ENCODE assay signal across 18 mouse cellular contexts in genomic region chr7:111132596-111132995, GRCm38 (mm10).
"Had no signal": no experiment of that assay in that cellular context is flagged by ENCODE, and none has a peak within 500 bp of the region (broad histone marks: within the 10 kb centered on the region; RNA-seq: fewer than 3 reads in every experiment).

No protein-coding gene starts in this region.

- ATAC-seq: liver, postnatal 0 days; lung, postnatal 0 days; midbrain, embryonic 16.5 days had no signal

- H3K36me3 ChIP-seq: limb, embryonic 12.5 days; limb, embryonic 15.5 days; midbrain, embryonic 12.5 days had no signal

- H3K4me2 ChIP-seq: limb, embryonic 12.5 days; limb, embryonic 15.5 days; liver, embryonic 11.5 days; lung, embryonic 14.5 days; midbrain, embryonic 12.5 days had no signal

- H3K9me3 ChIP-seq: limb, embryonic 12.5 days; limb, embryonic 15.5 days; midbrain, embryonic 12.5 days had no signal

- H3K9ac ChIP-seq: limb, embryonic 12.5 days; limb, embryonic 15.5 days; liver, embryonic 14.5 days; liver, postnatal 0 days; lung, embryonic 14.5 days; midbrain, embryonic 12.5 days had no signal

- H3K4me3 ChIP-seq: limb, embryonic 12.5 days; limb, embryonic 15.5 days; midbrain, embryonic 12.5 days had no signal

- DNase-seq: kidney, adult 18-20 months; kidney, postnatal 10 days; kidney, postnatal 4 days; left cerebral cortex, postnatal 4 days; liver, postnatal 0 days; lung, embryonic 14.5 days; lung, postnatal 4 days; thymus, adult 2 months; thymus, postnatal 14 days; thymus, postnatal 4 days had no signal

- H3K27ac ChIP-seq: limb, embryonic 12.5 days; limb, embryonic 15.5 days; liver, embryonic 14.5 days; midbrain, embryonic 12.5 days; stomach, postnatal 0 days had no signal

- H3K27me3 ChIP-seq: limb, embryonic 12.5 days; limb, embryonic 15.5 days; midbrain, embryonic 12.5 days had no signal

- H3K4me1 ChIP-seq: limb, embryonic 12.5 days; midbrain, embryonic 12.5 days had no signal
